Mouse (Mus musculus): Measurements from ENCODE around the gene Slc35d1. TPM values are rescaled to one million over a fixed set of nuclear protein-coding genes. Genes with fewer than 3 reads are reported as not detected.

Gene Slc35d1
- total RNA-seq, 2 experiments from 2014 or later, result 12.1 to 13.5 TPM

Other genes starting within 250 kb of the Slc35d1 start
- under 1 TPM; 0.18 to 0.41 TPM for gene Tctex1d1, start 236.6 kb downstream of the Slc35d1 start, total RNA-seq (2021)
- 1 to 10 TPM; 1.3 to 1.4 TPM for gene Insl5, start 188.3 kb downstream of the Slc35d1 start, total RNA-seq (2021)
- 10 to 100 TPM; 39.1 to 42.7 TPM for gene Mier1, start 100.8 kb downstream of the Slc35d1 start, total RNA-seq (2021)
- 10 to 100 TPM; 13.0 to 16.5 TPM for gene Wdr78, start 100.6 kb downstream of the Slc35d1 start, total RNA-seq (2021)
- not detected for gene 4921539E11Rik, start 75.7 kb upstream of the Slc35d1 start, total RNA-seq (2021)
- 1 to 10 TPM; 8.4 to 9.1 TPM for gene Oma1, start 98.6 kb upstream of the Slc35d1 start, total RNA-seq (2021)